8 mouse cellular contexts compared by ENCODE assay signal in the genomic region with DNA sequence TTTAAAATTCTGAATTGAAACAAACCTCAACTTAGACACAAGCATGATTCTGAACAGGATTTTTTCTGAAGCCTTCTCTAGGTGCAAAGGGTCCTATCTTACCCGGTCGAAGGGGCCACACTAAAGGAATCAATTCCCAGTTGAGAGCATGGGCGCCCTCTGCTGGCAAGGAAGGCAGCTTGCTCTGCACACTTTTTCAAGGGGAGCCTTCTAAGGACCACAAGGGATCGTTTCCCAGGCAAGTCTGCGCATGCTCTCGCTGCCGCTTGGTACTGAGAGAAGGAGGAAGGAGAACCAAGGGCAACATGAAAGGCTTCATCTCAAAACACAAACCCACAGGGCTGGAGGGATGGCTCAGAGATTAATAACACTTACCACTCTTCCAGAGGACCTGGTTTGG. TPM values are rescaled to one million over a fixed set of nuclear protein-coding genes. Genes with fewer than 3 reads are reported as not detected.
A peak's percentile ranks its signal among the peaks of the same experiment; 100 is the strongest.
DNase-seq lines count a peak whose midpoint lies in the region; ATAC-seq lines count a peak whose summit lies in the region.
"Had no signal": no experiment of that assay in that cellular context is flagged by ENCODE, and none has a peak within 500 bp of the region (broad histone marks: within the 10 kb centered on the region; RNA-seq: fewer than 3 reads in every experiment).

No protein-coding gene starts in this region.

- 17% methylated on average over 7 of the region's 7 CpGs for WGBS in kidney, embryonic 16.5 days
- WGBS in liver, embryonic 11.5 days = 31% methylated on average over 7 of the region's 7 CpGs
- 14% methylated on average over 7 of the region's 7 CpGs for WGBS in neural tube, embryonic 14.5 days

- H3K27ac ChIP-seq in kidney, embryonic 16.5 days (ENCODE audit: low read length) = no peak overlapping the region
- no peak overlapping the region for H3K27ac ChIP-seq in liver, embryonic 11.5 days (ENCODE audit: low read depth, low read length)
- no peak overlapping the region for H3K27ac ChIP-seq in neural tube, embryonic 14.5 days (ENCODE audit: low read depth, low read length)
- H3K27ac ChIP-seq: limb, embryonic 12.5 days had no signal

- no peak overlapping the region for H3K9ac ChIP-seq in kidney, embryonic 16.5 days (replicated peaks; ENCODE audit: low read length)
- H3K9ac ChIP-seq in liver, embryonic 11.5 days (ENCODE audit: low read depth, low read length) = no peak overlapping the region
- H3K9ac ChIP-seq in neural tube, embryonic 14.5 days (replicated peaks; ENCODE audit: low read depth, low read length) = no peak overlapping the region
- H3K9ac ChIP-seq: limb, embryonic 12.5 days had no signal

- H3K4me2 ChIP-seq in kidney, embryonic 16.5 days (replicated peaks; ENCODE audit: low read depth, low read length) = no peak overlapping the region
- no peak overlapping the region for H3K4me2 ChIP-seq in liver, embryonic 11.5 days
- H3K4me2 ChIP-seq in neural tube, embryonic 14.5 days (ENCODE audit: low read depth, low read length) = no peak overlapping the region
- H3K4me2 ChIP-seq: limb, embryonic 12.5 days had no signal

- DNase-seq in B cell, adult 2 months = peak; percentile 58 to 59
- DNase-seq in MEL-GATA-1-ER (ENCODE audit: extremely low read depth, low read depth) = peak; percentile 18
- DNase-seq in cerebellum, postnatal 14 days = peak; percentile 80 to 87
- DNase-seq in frontal cortex, postnatal 25 days (ENCODE audit: low spot score in 2 of 2) = peak; percentile 40 to 51
- peak; percentile 56 for DNase-seq in liver, embryonic 11.5 days (ENCODE audit: low spot score)

- ATAC-seq in kidney, embryonic 16.5 days (ENCODE audit: low FRiP score, low TSS enrichment) = peak; percentile 55; the same call in 1 of the 2 replicates
- ATAC-seq in liver, embryonic 11.5 days (replicated peaks; ENCODE audit: low FRiP score) = peak; percentile 37; the same call in 1 of the 2 replicates
- peak; percentile 67; the same call in 1 of the 2 replicates for ATAC-seq in neural tube, embryonic 14.5 days (ENCODE audit: low read depth)

- no peak overlapping the region for H3K4me3 ChIP-seq in kidney, embryonic 16.5 days (ENCODE audit: low read length)
- H3K4me3 ChIP-seq in liver, embryonic 11.5 days (ENCODE audit: low read depth, low read length) = no peak overlapping the region
- H3K4me3 ChIP-seq in neural tube, embryonic 14.5 days (ENCODE audit: low read depth, low read length) = no peak overlapping the region
- H3K4me3 ChIP-seq: limb, embryonic 12.5 days had no signal

- no peaks in the 10 kb centered on the region for H3K4me1 ChIP-seq in kidney, embryonic 16.5 days (ENCODE audit: insufficient read depth, low read length)
- H3K4me1 ChIP-seq in liver, embryonic 11.5 days (replicated peaks; ENCODE audit: control insufficient read depth, insufficient read depth, low read length) = no peaks in the 10 kb centered on the region
- no peaks in the 10 kb centered on the region for H3K4me1 ChIP-seq in neural tube, embryonic 14.5 days (ENCODE audit: control insufficient read depth, insufficient read depth, low read length)
- H3K4me1 ChIP-seq: limb, embryonic 12.5 days had no signal

- H3K9me3 ChIP-seq in kidney, embryonic 16.5 days (ENCODE audit: low read length) = no peaks in the 10 kb centered on the region
- H3K9me3 ChIP-seq in liver, embryonic 11.5 days (ENCODE audit: control insufficient read depth, low read length) = no peaks in the 10 kb centered on the region
- H3K9me3 ChIP-seq in neural tube, embryonic 14.5 days (ENCODE audit: control insufficient read depth, low read length) = no peaks in the 10 kb centered on the region
- H3K9me3 ChIP-seq: limb, embryonic 12.5 days had no signal

- no peaks in the 10 kb centered on the region for H3K27me3 ChIP-seq in kidney, embryonic 16.5 days (ENCODE audit: insufficient read depth, low read length)
- no peaks in the 10 kb centered on the region for H3K27me3 ChIP-seq in liver, embryonic 11.5 days (replicated peaks; ENCODE audit: control insufficient read depth, insufficient read depth, low read length)
- no peaks in the 10 kb centered on the region for H3K27me3 ChIP-seq in neural tube, embryonic 14.5 days (ENCODE audit: control insufficient read depth, insufficient read depth, low read length)
- H3K27me3 ChIP-seq: limb, embryonic 12.5 days had no signal

- H3K36me3 ChIP-seq in kidney, embryonic 16.5 days (ENCODE audit: insufficient read depth, low read length) = peaks cover 12% of the 10 kb centered on the region
- peaks cover 13% of the 10 kb centered on the region; the same call in 1 of the 2 replicates for H3K36me3 ChIP-seq in liver, embryonic 11.5 days (ENCODE audit: control insufficient read depth, insufficient read depth, low read length)
- peaks cover 5% of the 10 kb centered on the region; the same call in 1 of the 2 replicates for H3K36me3 ChIP-seq in neural tube, embryonic 14.5 days (ENCODE audit: control insufficient read depth, insufficient read depth, low read length)

RNA-seq across cellular contexts. Expression of gene Bdkrb1, which starts 8.9 kb away (rescaled TPM):
- not detected in 2 replicates for polyA plus RNA-seq in kidney, embryonic 16.5 days (2015; fragmentation: Nextera tagmentation; extraction: Ambion mirVana)
- polyA plus RNA-seq in liver, embryonic 11.5 days (2014; fragmentation: Nextera tagmentation; extraction: Ambion mirVana) = 0.31 and 0.37 TPM in 2 replicates
- polyA plus RNA-seq in neural tube, embryonic 14.5 days (2014; fragmentation: Nextera tagmentation; extraction: Ambion mirVana) = 0.39 TPM in 1 of 2 replicates, not detected in the other
- polyA plus RNA-seq: limb, embryonic 12.5 days had no signal

RNA-seq across cellular contexts. Expression of gene Bdkrb2, which starts 48.7 kb away (rescaled TPM):
- polyA plus RNA-seq in kidney, embryonic 16.5 days (2015; fragmentation: Nextera tagmentation; extraction: Ambion mirVana) = 1.7 and 1.9 TPM in 2 replicates
- polyA plus RNA-seq in liver, embryonic 11.5 days (2014; fragmentation: Nextera tagmentation; extraction: Ambion mirVana) = not detected in 2 replicates
- polyA plus RNA-seq in neural tube, embryonic 14.5 days (2014; fragmentation: Nextera tagmentation; extraction: Ambion mirVana) = 0.43 and 1.1 TPM in 2 replicates

Comparison
In these comparisons a context has a peak if more than half of its experiments do, and no peak if none do; other contexts are left out.
1. DNase-seq: peak in every context shown above with its lines; median percentile 84 in cerebellum, postnatal 14 days; 58 in B cell, adult 2 months; 56 in liver, embryonic 11.5 days; 46 in frontal cortex, postnatal 25 days; 18 in MEL-GATA-1-ER.